Comparison of ENCODE assay signal across 8 mouse cellular contexts in genomic region chr17:28351353-28351890, GRCm38 (mm10). TPM values are rescaled to one million over a fixed set of nuclear protein-coding genes. Genes with fewer than 3 reads are reported as not detected.
DNase-seq lines count a peak whose midpoint lies in the region; ATAC-seq lines count a peak whose summit lies in the region.

No protein-coding gene starts in this region.

- H3K9ac ChIP-seq in kidney, embryonic 16.5 days (replicated peaks; ENCODE audit: low read length) = peak overlapping the region; percentile 94
- peak overlapping the region; percentile 97 for H3K9ac ChIP-seq in embryonic facial prominence, embryonic 14.5 days (ENCODE audit: low read depth, low read length)
- peak overlapping the region; percentile 79 for H3K9ac ChIP-seq in intestine, embryonic 15.5 days

- H3K36me3 ChIP-seq in kidney, embryonic 16.5 days (ENCODE audit: insufficient read depth, low read length) = no peaks in the 10 kb centered on the region
- no peaks in the 10 kb centered on the region for H3K36me3 ChIP-seq in embryonic facial prominence, embryonic 14.5 days (ENCODE audit: control insufficient read depth, insufficient read depth, low read length)
- no peaks in the 10 kb centered on the region for H3K36me3 ChIP-seq in intestine, embryonic 15.5 days

- peaks cover 43% of the 10 kb centered on the region for H3K4me1 ChIP-seq in kidney, embryonic 16.5 days (ENCODE audit: insufficient read depth, low read length)
- peaks cover 36% of the 10 kb centered on the region for H3K4me1 ChIP-seq in embryonic facial prominence, embryonic 14.5 days (ENCODE audit: control insufficient read depth, insufficient read depth, low read length)
- peaks cover 42% of the 10 kb centered on the region for H3K4me1 ChIP-seq in intestine, embryonic 15.5 days (replicated peaks)

- H3K27ac ChIP-seq in kidney, embryonic 16.5 days (ENCODE audit: low read length) = peak overlapping the region; percentile 99
- peak overlapping the region; percentile 99 for H3K27ac ChIP-seq in embryonic facial prominence, embryonic 14.5 days (replicated peaks; ENCODE audit: low read depth, low read length)
- H3K27ac ChIP-seq in intestine, embryonic 15.5 days = peak overlapping the region; percentile 100

- H3K27me3 ChIP-seq in kidney, embryonic 16.5 days (ENCODE audit: insufficient read depth, low read length) = no peaks in the 10 kb centered on the region
- no peaks in the 10 kb centered on the region for H3K27me3 ChIP-seq in embryonic facial prominence, embryonic 14.5 days (replicated peaks; ENCODE audit: control insufficient read depth, insufficient read depth, low read length)
- H3K27me3 ChIP-seq in intestine, embryonic 15.5 days (replicated peaks) = no peaks in the 10 kb centered on the region

- DNase-seq in kidney, postnatal 14 days = no peak
- no peak for DNase-seq in embryonic facial prominence, embryonic 14.5 days (ENCODE audit: low spot score)
- DNase-seq in neural tube, embryonic 10.5 days (ENCODE audit: extremely low spot score, low spot score) = peak; percentile 59
- no peak for DNase-seq in right cerebral cortex, postnatal 25 days
- DNase-seq in adrenal gland, postnatal 36 days = no peak
- no peak for DNase-seq in layer of hippocampus, adult 11-12 months (ENCODE audit: low spot score)

- no peak for ATAC-seq in kidney, embryonic 16.5 days (ENCODE audit: low FRiP score, low TSS enrichment)
- ATAC-seq in embryonic facial prominence, embryonic 14.5 days (ENCODE audit: low read depth) = no peak
- ATAC-seq in intestine, embryonic 15.5 days = 0 out of 2 replicates have a peak, but pooled peaks have one; percentile 1

- peak overlapping the region; percentile 88 for H3K4me3 ChIP-seq in kidney, embryonic 16.5 days (ENCODE audit: low read length)
- peak overlapping the region; percentile 87 for H3K4me3 ChIP-seq in embryonic facial prominence, embryonic 14.5 days (ENCODE audit: low read depth, low read length)
- H3K4me3 ChIP-seq in intestine, embryonic 15.5 days (replicated peaks) = peak overlapping the region; percentile 83

- peak overlapping the region; percentile 96 for H3K4me2 ChIP-seq in kidney, embryonic 16.5 days (replicated peaks; ENCODE audit: low read depth, low read length)
- H3K4me2 ChIP-seq in embryonic facial prominence, embryonic 14.5 days (ENCODE audit: low read depth, low read length) = peak overlapping the region; percentile 90
- peak overlapping the region; percentile 93 for H3K4me2 ChIP-seq in intestine, embryonic 15.5 days (replicated peaks)

- WGBS in kidney, embryonic 16.5 days = 1% methylated on average over 29 of the region's 29 CpGs
- WGBS in embryonic facial prominence, embryonic 14.5 days = under 1% methylated on average over 28 of the region's 29 CpGs
- WGBS in intestine, embryonic 15.5 days = 1% methylated on average over 29 of the region's 29 CpGs

- H3K9me3 ChIP-seq in kidney, embryonic 16.5 days (ENCODE audit: low read length) = no peaks in the 10 kb centered on the region
- no peaks in the 10 kb centered on the region for H3K9me3 ChIP-seq in embryonic facial prominence, embryonic 14.5 days (ENCODE audit: control insufficient read depth, low read length)
- no peaks in the 10 kb centered on the region for H3K9me3 ChIP-seq in intestine, embryonic 15.5 days

RNA-seq across cellular contexts. Expression of gene Tead3, which starts 0.8 kb away (rescaled TPM):
- polyA plus RNA-seq in kidney, embryonic 16.5 days (2015; fragmentation: Nextera tagmentation; extraction: Ambion mirVana) = 10.7 and 11.5 TPM in 2 replicates
- 11.3 and 12.0 TPM in 2 replicates for polyA plus RNA-seq in embryonic facial prominence, embryonic 14.5 days (2014; fragmentation: Nextera tagmentation; extraction: Ambion mirVana)
- 8.9 and 10.0 TPM in 2 replicates for polyA plus RNA-seq in intestine, embryonic 15.5 days (2015; fragmentation: Nextera tagmentation; extraction: Ambion mirVana)
- 10 to 100 TPM; 10.0 to 10.1 TPM for total RNA-seq in adrenal gland, postnatal 36 days (2021)

RNA-seq across cellular contexts. Expression of gene Tulp1, which starts 13.6 kb away (rescaled TPM):
- 6.4 and 8.7 TPM in 2 replicates for polyA plus RNA-seq in kidney, embryonic 16.5 days (2015; fragmentation: Nextera tagmentation; extraction: Ambion mirVana)
- polyA plus RNA-seq in embryonic facial prominence, embryonic 14.5 days (2014; fragmentation: Nextera tagmentation; extraction: Ambion mirVana) = 3.9 and 6.0 TPM in 2 replicates
- 3.6 and 4.1 TPM in 2 replicates for polyA plus RNA-seq in intestine, embryonic 15.5 days (2015; fragmentation: Nextera tagmentation; extraction: Ambion mirVana)
- total RNA-seq in adrenal gland, postnatal 36 days (2021) = under 1 TPM in 1 of 2 experiments, not detected in 1; 0.43 TPM

RNA-seq across cellular contexts. Expression of gene Rpl10a, which starts 23.2 kb away (rescaled TPM):
- 543 and 653 TPM in 2 replicates for polyA plus RNA-seq in kidney, embryonic 16.5 days (2015; fragmentation: Nextera tagmentation; extraction: Ambion mirVana)
- polyA plus RNA-seq in embryonic facial prominence, embryonic 14.5 days (2014; fragmentation: Nextera tagmentation; extraction: Ambion mirVana) = 800 and 852 TPM in 2 replicates
- polyA plus RNA-seq in intestine, embryonic 15.5 days (2015; fragmentation: Nextera tagmentation; extraction: Ambion mirVana) = 639 and 690 TPM in 2 replicates
- 100 to 1,000 TPM; 847 to 904 TPM for total RNA-seq in adrenal gland, postnatal 36 days (2021)

RNA-seq across cellular contexts. Expression of gene Fance, which starts 38.1 kb away (rescaled TPM):
- 32.3 and 34.0 TPM in 2 replicates for polyA plus RNA-seq in kidney, embryonic 16.5 days (2015; fragmentation: Nextera tagmentation; extraction: Ambion mirVana)
- polyA plus RNA-seq in embryonic facial prominence, embryonic 14.5 days (2014; fragmentation: Nextera tagmentation; extraction: Ambion mirVana) = 26.1 and 30.6 TPM in 2 replicates
- polyA plus RNA-seq in intestine, embryonic 15.5 days (2015; fragmentation: Nextera tagmentation; extraction: Ambion mirVana) = 22.7 and 29.8 TPM in 2 replicates
- total RNA-seq in adrenal gland, postnatal 36 days (2021) = 10 to 100 TPM; 23.5 to 23.7 TPM
